Mouse (Mus musculus) embryonic facial prominence, embryonic 14.5 days (tissue): ENCODE data around the gene Olfr186. TPM values are rescaled to one million over a fixed set of nuclear protein-coding genes. Genes with fewer than 3 reads are reported as not detected.

ENCODE experiments used
- ATAC-seq: fragments of 200-750 bp; cut with Nextera tagmentation; 2 replicates; pipeline ENCODE4 v1.8.0; 2017; ENCODE audit warnings: low read depth, moderate number of reproducible peaks, moderate TSS enrichment
- DNase-seq: peaks from one replicate; pipeline ENCODE4 v3.0.0-alpha.2; 2015; ENCODE audit warnings: low spot score
- H3K27ac ChIP-seq: fragments of 300-500 bp; sonication (generic); replicated peaks from 2 replicates; pipeline ENCODE4 v1.5.1; 2014; ENCODE audit warnings: low read depth, mild to moderate bottlenecking, low read length, moderate library complexity
- H3K27me3 ChIP-seq: fragments of 300-500 bp; sonication (generic); replicated peaks from 2 replicates; pipeline ENCODE4 v1.6.1; 2014; ENCODE audit warnings: low read length; ENCODE audit not compliant: control insufficient read depth, insufficient read depth
- H3K36me3 ChIP-seq: fragments of 300-500 bp; sonication (generic); 2 replicates; pipeline ENCODE4 v1.6.1; 2014; ENCODE audit warnings: low read length, mixed read lengths; ENCODE audit not compliant: control insufficient read depth, insufficient read depth
- H3K4me1 ChIP-seq: fragments of 300-500 bp; sonication (generic); 2 replicates; pipeline ENCODE4 v1.6.1; 2014; ENCODE audit warnings: antibody characterized with exemption, low read length; ENCODE audit not compliant: control insufficient read depth, insufficient read depth
- H3K4me2 ChIP-seq: fragments of 300-500 bp; sonication (generic); 2 replicates; pipeline ENCODE4 v1.6.1; 2014; ENCODE audit warnings: low read depth, mild to moderate bottlenecking, low read length, moderate library complexity, mixed read lengths
- H3K4me3 ChIP-seq: fragments of 300-500 bp; sonication (generic); 2 replicates; pipeline ENCODE4 v1.5.1; 2014; ENCODE audit warnings: low read depth, mild to moderate bottlenecking, low read length
- H3K9ac ChIP-seq: fragments of 300-500 bp; sonication (generic); 2 replicates; pipeline ENCODE4 v1.6.1; 2014; ENCODE audit warnings: low read depth, mild to moderate bottlenecking, low read length, moderate library complexity, mixed read lengths
- H3K9me3 ChIP-seq: fragments of 300-500 bp; sonication (generic); 2 replicates; pipeline ENCODE4 v1.6.1; 2016; ENCODE audit warnings: low read length; ENCODE audit not compliant: control insufficient read depth
- WGBS: fragments of 180-500 bp; shearing (Covaris S2); extraction: QIAGEN DNeasy Blood & Tissue Kit; methylation state at CpG from one replicate; pipeline ENCODE4 v1.1.7; 2014; 5-methylcytosine and 5-hydroxymethylcytosine counted together
- polyA plus RNA-seq: library from polyadenylated mRNA; unstranded; fragments of >200 nt; fragmentation: Nextera tagmentation; extraction: Ambion mirVana; gene quantifications from 2 replicates; pipeline ENCODE4 v1.2.1, GENCODE M21; 2014

The Olfr186 gene
- polyA plus RNA-seq, 1 experiment from 2014 or later, result not detected

- ATAC-seq (no peak), DNase-seq (peak; percentile 0)
- Histone ChIP-seq H3K27me3 (no peaks in the 10 kb centered on the region), H3K27ac (no peak within 1 kb of the TSS), H3K4me1 (no peaks in the 10 kb centered on the region), H3K4me3 (no peak within 1 kb of the TSS), H3K36me3 (no peaks in the 10 kb centered on the region), H3K9me3 (no peaks in the 10 kb centered on the region), H3K4me2 (no peak within 1 kb of the TSS), H3K9ac (no peak within 1 kb of the TSS)
- WGBS, result 75% methylated on average over 7 of the region's 7 CpGs
Measured at GRCm38 (mm10) chr16:59039710-59040109, 9.6 kb upstream of the Olfr186 start, which contains the start of gene Olfr187. Gene Olfr187, minus strand, starts transcription at chr16:59039767.

- H3K36me3 ChIP-seq, result no peaks in the 10 kb centered on the region
- H3K4me3 ChIP-seq, result no peak overlapping the region
- DNase-seq (no peak), ATAC-seq (no peak)
- WGBS, result 70% methylated on average over 2 of the region's 2 CpGs
- no peak overlapping the region for H3K4me2 ChIP-seq
- no peak overlapping the region for H3K9ac ChIP-seq
- no peak overlapping the region for H3K27ac ChIP-seq
- no peaks in the 10 kb centered on the region for H3K4me1 ChIP-seq
- H3K27me3 ChIP-seq, result no peaks in the 10 kb centered on the region
- H3K9me3 ChIP-seq, result no peaks in the 10 kb centered on the region
Measured at GRCm38 (mm10) chr16:59013357-59014018, 16.6 kb downstream of the Olfr186 start.

- no peak overlapping the region for H3K9ac ChIP-seq
- no peaks in the 10 kb centered on the region for H3K36me3 ChIP-seq
- H3K9me3 ChIP-seq, result no peaks in the 10 kb centered on the region
- H3K4me2 ChIP-seq, result no peak overlapping the region
- H3K4me3 ChIP-seq, result no peak overlapping the region
- no peaks in the 10 kb centered on the region for H3K27me3 ChIP-seq
- H3K4me1 ChIP-seq, result no peaks in the 10 kb centered on the region
- no peak for DNase-seq
- H3K27ac ChIP-seq, result no peak overlapping the region
- no peak for ATAC-seq
Measured at GRCm38 (mm10) chr16:59007146-59007545, 22.9 kb downstream of the Olfr186 start.

- H3K27me3 ChIP-seq, result no peaks in the 10 kb centered on the region
- 74% methylated on average over 2 of the region's 2 CpGs for WGBS
- no peak within 1 kb of the TSS for H3K9ac ChIP-seq
- H3K9me3 ChIP-seq, result no peaks in the 10 kb centered on the region
- no peak within 1 kb of the TSS for H3K4me3 ChIP-seq
- H3K4me1 ChIP-seq, result no peaks in the 10 kb centered on the region
- no peak within 1 kb of the TSS for H3K27ac ChIP-seq
- H3K36me3 ChIP-seq, result no peaks in the 10 kb centered on the region
- ATAC-seq (no peak), DNase-seq (no peak)
- no peak within 1 kb of the TSS for H3K4me2 ChIP-seq
Measured at GRCm38 (mm10) chr16:58995057-58995456, 35.0 kb downstream of the Olfr186 start, which contains the start of gene Olfr183. Gene Olfr183, plus strand, starts transcription at chr16:58995357.

Other genes with a start within 250 kb of the Olfr186 start
- gene Olfr173, start 230.0 kb downstream of the Olfr186 start, polyA plus RNA-seq, result not detected in 2 replicates
- gene Olfr175-ps1, start 203.5 kb downstream of the Olfr186 start, polyA plus RNA-seq, result not detected in 2 replicates
- not detected in 2 replicates for gene Olfr177, start 155.5 kb downstream of the Olfr186 start, polyA plus RNA-seq
- not detected in 2 replicates for gene Olfr178, start 138.2 kb downstream of the Olfr186 start, polyA plus RNA-seq
- gene Olfr181, start 101.5 kb downstream of the Olfr186 start, polyA plus RNA-seq, result not detected in 2 replicates
- not detected in 2 replicates for gene Olfr180, start 100.9 kb downstream of the Olfr186 start, polyA plus RNA-seq
- not detected in 2 replicates for gene Olfr183, start 34.9 kb downstream of the Olfr186 start, polyA plus RNA-seq
- gene Olfr187, start 9.5 kb upstream of the Olfr186 start, polyA plus RNA-seq, result not detected in 2 replicates
- not detected in 2 replicates for gene Olfr190, start 47.7 kb upstream of the Olfr186 start, polyA plus RNA-seq
- not detected in 2 replicates for gene Olfr191, start 59.5 kb upstream of the Olfr186 start, polyA plus RNA-seq
- not detected in 2 replicates for gene Olfr193, start 81.6 kb upstream of the Olfr186 start, polyA plus RNA-seq
- not detected in 2 replicates for gene Olfr194, start 90.8 kb upstream of the Olfr186 start, polyA plus RNA-seq
- not detected in 2 replicates for gene Olfr195, start 116.8 kb upstream of the Olfr186 start, polyA plus RNA-seq
- gene Olfr196, start 140.2 kb upstream of the Olfr186 start, polyA plus RNA-seq, result not detected in 2 replicates
- not detected in 2 replicates for gene Olfr198, start 173.2 kb upstream of the Olfr186 start, polyA plus RNA-seq
- gene Olfr199, start 189.5 kb upstream of the Olfr186 start, polyA plus RNA-seq, result not detected in 2 replicates
- 0.04 TPM in 1 of 2 replicates, not detected in the other for gene Olfr201, start 242.3 kb upstream of the Olfr186 start, polyA plus RNA-seq